Mouse (Mus musculus) small intestine, adult 2 months (tissue): Measurements from ENCODE around the gene Echs1. TPM values are rescaled to one million over a fixed set of nuclear protein-coding genes. Genes with fewer than 3 reads are reported as not detected.
A peak's percentile ranks its signal among the peaks of the same experiment; 100 is the strongest.

ENCODE experiments used
- H3K27ac ChIP-seq: fragments of 200-500 bp; 2 replicates; pipeline ENCODE4 v1.5.1; 2012; ENCODE audit warnings: low read depth, low read length, control low read depth, inconsistent platforms; ENCODE audit not compliant: insufficient read depth
- H3K27me3 ChIP-seq: fragments of 200-500 bp; 2 replicates; pipeline ENCODE4 v1.6.1; 2012; ENCODE audit warnings: mild to moderate bottlenecking, moderate library complexity, low read length, inconsistent platforms; ENCODE audit not compliant: control insufficient read depth, insufficient read depth
- H3K36me3 ChIP-seq: fragments of 200-500 bp; 2 replicates; pipeline ENCODE4 v1.6.1; 2012; ENCODE audit warnings: mild to moderate bottlenecking, low read length, control low read depth, inconsistent platforms; ENCODE audit not compliant: control insufficient read depth, insufficient read depth
- H3K4me1 ChIP-seq: fragments of 200-500 bp; 2 replicates; pipeline ENCODE4 v1.6.1; 2012; ENCODE audit warnings: low read length, inconsistent platforms, mixed read lengths; ENCODE audit not compliant: control insufficient read depth, insufficient read depth, insufficient read length
- H3K4me3 ChIP-seq: fragments of 200-500 bp; 2 replicates; pipeline ENCODE4 v1.5.1; 2012; ENCODE audit warnings: low read depth, mild to moderate bottlenecking, control low read depth, inconsistent platforms, low read length, moderate library complexity
- CTCF ChIP-seq: fragments of 200-500 bp; IDR thresholded peaks from 2 replicates; pipeline ENCODE4 v1.5.1; 2012; ENCODE audit warnings: low read depth, mild to moderate bottlenecking, control low read depth, inconsistent platforms, low read length, moderate library complexity, mixed read lengths; ENCODE audit not compliant: insufficient replicate concordance, insufficient read length; ENCODE audit errors: extremely low read depth
- POLR2A ChIP-seq: fragments of 200-500 bp; IDR thresholded peaks from 2 replicates; pipeline ENCODE4 v1.6.1; 2012; ENCODE audit warnings: low read depth, mild to moderate bottlenecking, control low read depth, inconsistent platforms, low read length, moderate library complexity
- WGBS: fragments of 180-500 bp; shearing (Covaris S2); methylation state at CpG from one replicate; pipeline ENCODE4 v1.1.7; 2018; 5-methylcytosine and 5-hydroxymethylcytosine counted together
- polyA plus RNA-seq: library from polyadenylated mRNA; depleted of rRNA; stranded (reverse); fragments of >200 nt; gene quantifications from 2 replicates; pipeline ENCODE4 v1.2.3, GENCODE M21; 2012

Gene Echs1
- polyA plus RNA-seq, 1 experiment, result 47.4 TPM

- Histone ChIP-seq H3K4me3 (no peak overlapping the region), H3K27ac (no peak overlapping the region), H3K36me3 (no peaks in the 10 kb centered on the region), H3K27me3 (peaks cover 20% of the 10 kb centered on the region; the same call in 1 of the 2 replicates), H3K4me1 (peaks cover 4% of the 10 kb centered on the region)
- WGBS, result 34% methylated on average over 20 of the region's 20 CpGs
- TF ChIP-seq POLR2A, result no peak
- no peak for TF ChIP-seq CTCF
Measured at GRCm38 (mm10) chr7:140081408-140082241, 34.7 kb downstream of the Echs1 start.

DNA sequence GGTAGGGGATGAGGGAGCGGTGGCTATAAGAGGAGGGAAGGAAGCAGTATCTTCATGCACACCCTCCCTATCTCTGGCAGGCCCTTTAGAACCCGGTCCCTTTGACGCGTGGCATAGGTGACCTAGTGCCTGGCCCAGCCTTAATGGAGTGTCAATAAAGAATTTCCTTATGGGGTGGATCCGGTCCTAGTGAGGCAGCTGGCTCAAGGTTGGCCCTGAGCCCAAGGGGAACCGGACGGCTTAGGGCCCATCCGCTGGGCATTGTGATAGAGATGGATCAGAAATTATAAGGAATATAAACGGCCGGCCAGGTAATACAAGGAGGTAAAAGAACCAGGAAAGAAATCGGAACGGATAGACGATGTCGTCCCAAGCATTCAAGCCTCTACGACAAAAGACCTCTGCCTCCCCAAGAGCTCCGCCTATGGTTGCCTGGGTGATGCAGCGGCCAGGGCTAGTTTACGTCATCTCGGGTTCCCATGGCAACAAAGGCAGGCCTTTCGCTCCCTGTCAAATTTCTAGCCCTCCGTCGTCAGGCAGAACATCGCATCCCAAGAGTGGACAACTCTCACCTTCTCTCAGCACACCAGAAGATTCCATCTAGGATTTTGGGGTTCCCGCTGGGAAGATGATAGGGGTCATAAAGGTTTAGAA lies 35.6 kb downstream of the Echs1 start:
- Histone ChIP-seq H3K27me3 (peaks cover 20% of the 10 kb centered on the region; the same call in 1 of the 2 replicates), H3K4me3 (0 out of 2 replicates have a peak overlapping the region, but pooled peaks have one; percentile 3), H3K27ac (no peak overlapping the region), H3K4me1 (peaks cover 4% of the 10 kb centered on the region), H3K36me3 (no peaks in the 10 kb centered on the region)
- TF ChIP-seq CTCF, result no peak
- no peak for TF ChIP-seq POLR2A
- 2% methylated on average over 24 of the region's 24 CpGs for WGBS

- Histone ChIP-seq H3K27me3 (peaks cover 20% of the 10 kb centered on the region; the same call in 1 of the 2 replicates), H3K4me1 (peaks cover 4% of the 10 kb centered on the region), H3K36me3 (no peaks in the 10 kb centered on the region), H3K4me3 (no peak overlapping the region), H3K27ac (no peak overlapping the region)
- 3% methylated on average over 5 of the region's 5 CpGs for WGBS
- peak; percentile 83 for TF ChIP-seq CTCF
- no peak for TF ChIP-seq POLR2A
Measured at GRCm38 (mm10) chr7:140078711-140079110, 37.6 kb downstream of the Echs1 start.

DNA sequence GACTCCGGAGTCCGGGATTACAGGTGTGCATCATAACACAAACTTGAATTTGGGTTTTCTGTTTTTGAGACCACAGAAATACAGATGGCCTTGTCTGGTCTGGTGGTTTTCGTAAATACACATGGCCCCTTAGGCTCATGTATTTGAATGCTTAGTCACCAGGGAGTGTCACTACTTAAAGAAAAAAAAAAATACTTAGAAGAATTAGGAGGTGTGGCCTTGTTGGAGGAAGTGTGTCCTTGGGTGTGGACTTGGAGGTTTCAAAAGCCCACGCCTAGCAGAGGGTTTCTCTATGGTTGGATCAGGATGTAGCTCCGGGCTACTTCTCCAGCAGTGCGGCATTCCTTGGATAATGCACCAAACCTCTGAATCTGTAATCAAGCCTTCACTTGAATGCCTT lies 38.6 kb downstream of the Echs1 start:
- 36% methylated on average over 6 of the region's 6 CpGs for WGBS
- H3K27ac ChIP-seq, result no peak overlapping the region
- H3K4me1 ChIP-seq, result peaks cover 4% of the 10 kb centered on the region
- H3K27me3 ChIP-seq, result peaks cover 20% of the 10 kb centered on the region; the same call in 1 of the 2 replicates
- H3K4me3 ChIP-seq, result no peak overlapping the region
- TF ChIP-seq CTCF (no peak), POLR2A (no peak)
- no peaks in the 10 kb centered on the region for H3K36me3 ChIP-seq

- Histone ChIP-seq H3K4me1 (no peaks in the 10 kb centered on the region), H3K27ac (no peak overlapping the region), H3K27me3 (no peaks in the 10 kb centered on the region), H3K36me3 (no peaks in the 10 kb centered on the region), H3K4me3 (peak overlapping the region; percentile 35)
- TF ChIP-seq POLR2A (no peak), CTCF (no peak)
- WGBS, result 36% methylated on average over 39 of the region's 39 CpGs
Measured at GRCm38 (mm10) chr7:140070042-140070711, 46.1 kb downstream of the Echs1 start.

GRCm38 (mm10) chr7:140067397-140067796 lies 48.9 kb downstream of the Echs1 start:
- no peaks in the 10 kb centered on the region for H3K4me1 ChIP-seq
- no peaks in the 10 kb centered on the region for H3K36me3 ChIP-seq
- no peak for TF ChIP-seq POLR2A
- no peak for TF ChIP-seq CTCF
- WGBS, result 36% methylated on average over 6 of the region's 6 CpGs
- H3K27ac ChIP-seq, result no peak overlapping the region
- H3K4me3 ChIP-seq, result no peak overlapping the region
- peaks cover 2% of the 10 kb centered on the region; the same call in 1 of the 2 replicates for H3K27me3 ChIP-seq

DNA sequence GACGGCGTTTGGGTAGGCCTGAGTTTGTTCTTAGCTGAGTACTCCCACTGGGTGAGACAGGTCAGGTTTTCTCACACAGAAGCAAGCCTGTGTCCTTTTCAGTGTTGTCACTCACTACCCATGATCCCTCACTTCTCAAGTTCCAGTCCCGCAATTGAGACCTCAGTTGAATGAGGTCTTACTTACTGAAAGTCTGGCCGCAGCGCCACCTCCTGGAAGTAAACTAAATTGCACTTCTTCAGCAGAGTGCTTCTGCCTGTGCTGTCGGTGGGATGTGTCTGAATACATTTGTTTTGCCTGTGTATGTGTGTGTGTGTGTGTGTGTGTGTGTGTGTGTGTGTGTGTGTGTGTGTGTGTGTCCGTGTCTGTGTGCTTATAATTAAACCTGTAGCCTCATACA lies 53.2 kb downstream of the Echs1 start:
- peaks cover 22% of the 10 kb centered on the region for H3K27me3 ChIP-seq
- peaks cover 12% of the 10 kb centered on the region for H3K4me1 ChIP-seq
- no peak overlapping the region for H3K4me3 ChIP-seq
- H3K36me3 ChIP-seq, result no peaks in the 10 kb centered on the region
- peak; percentile 55; the same call in 1 of the 2 replicates for TF ChIP-seq CTCF
- TF ChIP-seq POLR2A, result no peak
- 22% methylated on average over 7 of the region's 7 CpGs for WGBS
- H3K27ac ChIP-seq, result no peak overlapping the region
